Mouse (Mus musculus) ES-E14 (cell line): ENCODE measurements at regions not wholly inside any gene's neighbourhood (a gene's known extent, or its start where the extent isn't known, plus 50 kb on each side); places are given as distances from the start of the nearest gene placed in this dataset.

Source experiments
- DNase-seq: peaks from one replicate; pipeline ENCODE4 v3.0.0-alpha.2; 2013; ENCODE audit warnings: low read depth, low spot score
- H3K27ac ChIP-seq: 2 replicates; pipeline ENCODE4 v1.5.1; 2012; ENCODE audit warnings: low read depth, mild to moderate bottlenecking, low read length, moderate library complexity, mixed read lengths; ENCODE audit not compliant: poor library complexity, insufficient read depth, severe bottlenecking
- H3K36me3 ChIP-seq: 2 replicates; pipeline ENCODE4 v1.6.1; 2012; ENCODE audit warnings: mild to moderate bottlenecking, low read length, moderate library complexity, mixed read lengths; ENCODE audit not compliant: control insufficient read depth, poor library complexity, insufficient read depth, severe bottlenecking
- H3K4me1 ChIP-seq, 2 experiments: fragments of 150-350 bp in 1 of 2; sonication (generic) in 1 of 2; 2 replicates each; pipeline ENCODE4 v1.6.1; 2012; ENCODE audit warnings: low read length in 2 of 2, mild to moderate bottlenecking in 1 of 2, mixed read lengths in 1 of 2; ENCODE audit not compliant: control insufficient read depth in 2 of 2, insufficient read depth in 2 of 2, poor library complexity in 1 of 2
- H3K4me3 ChIP-seq, 2 experiments: fragments of 150-350 bp in 1 of 2; sonication (generic) in 1 of 2; 2 replicates each; pipeline ENCODE4 v1.5.1; 2012; ENCODE audit warnings: low read length in 2 of 2, low read depth in 1 of 2, mild to moderate bottlenecking in 1 of 2, mixed read lengths in 1 of 2; ENCODE audit not compliant: insufficient read depth in 1 of 2, poor library complexity in 1 of 2, severe bottlenecking in 1 of 2
- H3K9ac ChIP-seq: 2 replicates; pipeline ENCODE4 v1.6.1; 2012; ENCODE audit warnings: low read depth, mild to moderate bottlenecking, low read length, mixed read lengths; ENCODE audit not compliant: poor library complexity, insufficient read depth, severe bottlenecking
- H3K9me3 ChIP-seq: fragments of 150-350 bp; sonication (generic); 2 replicates; pipeline ENCODE4 v1.6.1; 2012; ENCODE audit warnings: low read depth, mild to moderate bottlenecking, low read length; ENCODE audit not compliant: control insufficient read depth, insufficient read depth
- CHD2 ChIP-seq: IDR thresholded peaks from 2 replicates; pipeline ENCODE4 v1.6.1; 2014; ENCODE audit warnings: mild to moderate bottlenecking, low read depth, low read length, inconsistent platforms
- HCFC1 ChIP-seq: IDR thresholded peaks from 2 replicates; pipeline ENCODE4 v1.6.1; 2012; ENCODE audit warnings: low read length, inconsistent platforms, borderline replicate concordance; ENCODE audit not compliant: insufficient read depth
- MAFK ChIP-seq: IDR thresholded peaks from 2 replicates; pipeline ENCODE4 v1.6.1; 2014; ENCODE audit warnings: mild to moderate bottlenecking, low read depth, low read length, inconsistent platforms; ENCODE audit not compliant: insufficient read depth
- ZC3H11A ChIP-seq: IDR thresholded peaks from 2 replicates; pipeline ENCODE4 v1.6.1; 2012; ENCODE audit warnings: low read depth, mild to moderate bottlenecking, inconsistent platforms, low read length, borderline replicate concordance
- ZNF384 ChIP-seq: IDR thresholded peaks from 2 replicates; pipeline ENCODE4 v1.6.1; 2012; ENCODE audit warnings: low read depth, low read length, inconsistent platforms
- in situ Hi-C, 2 experiments: fragments of 600-800 bp; cut with MboI; formaldehyde crosslinking; loops; one replicate each; pipeline ENCODE4 v1.15.1; 2025; ENCODE audit warnings: low sequenced_read_pairs in 2 of 2, inconsistent platforms in 1 of 2; ENCODE audit not compliant: unreplicated experiment in 2 of 2

- peak; percentile 13 for DNase-seq
- in situ Hi-C loops = no loop called here
- Histone ChIP-seq H3K9ac (no peak overlapping the region), H3K9me3 (no peaks in the 10 kb centered on the region), H3K27ac (no peak overlapping the region), H3K4me1 (peaks cover 3 to 10% of the 10 kb centered on the region in 2 experiments; a peak in 2 of 4 replicates), H3K4me3 (no peak overlapping the region), H3K36me3 (no peaks in the 10 kb centered on the region)
- TF ChIP-seq HCFC1 (no peak), MAFK (no peak), ZNF384 (no peak), CHD2 (no peak)
Measured at GRCm38 (mm10) chr5:16424745-16425144, 128.6 kb upstream of the Hgf start.

- peak; percentile 67 for DNase-seq
- Histone ChIP-seq H3K9ac (no peak overlapping the region), H3K4me3 (no peak overlapping the region), H3K27ac (no peak overlapping the region; the same call in 1 of the 2 replicates), H3K36me3 (no peaks in the 10 kb centered on the region), H3K4me1 (peaks cover 3 to 10% of the 10 kb centered on the region in 2 experiments; a peak in 2 of 4 replicates), H3K9me3 (no peaks in the 10 kb centered on the region)
- in situ Hi-C loops = no loop called here
- no peak for TF ChIP-seq CHD2
Measured at GRCm38 (mm10) chr5:16425302-16425701, 128.0 kb upstream of the Hgf start.

- in situ Hi-C loops = no loop called here
- H3K27ac ChIP-seq = no peak overlapping the region
- H3K4me3 ChIP-seq = no peak overlapping the region
Measured at GRCm38 (mm10) chr5:16426306-16426705, 127.0 kb upstream of the Hgf start.

GRCm38 (mm10) chr5:16434586-16434985, 118.7 kb upstream of the Hgf start:
- DNase-seq = no peak
- Histone ChIP-seq H3K27ac (no peak overlapping the region), H3K4me1 (no peaks in the 10 kb centered on the region), H3K9ac (no peak overlapping the region), H3K4me3 (no peak overlapping the region), H3K36me3 (no peaks in the 10 kb centered on the region), H3K9me3 (no peaks in the 10 kb centered on the region)
- in situ Hi-C loops = no loop called here
- no peak for TF ChIP-seq MAFK
- no peak for TF ChIP-seq CHD2
- no peak for TF ChIP-seq ZNF384
- TF ChIP-seq HCFC1 = no peak
- no peak for TF ChIP-seq ZC3H11A

More at GRCm38 (mm10) chr5:16426306-16426705, 127.0 kb upstream of the Hgf start:
- no peak overlapping the region for H3K9ac ChIP-seq
- DNase-seq = no peak
- H3K36me3 ChIP-seq = no peaks in the 10 kb centered on the region
- TF ChIP-seq MAFK (no peak), HCFC1 (no peak), ZNF384 (no peak), ZC3H11A (no peak), CHD2 (no peak)
- H3K9me3 ChIP-seq = no peaks in the 10 kb centered on the region
- peaks cover 3 to 10% of the 10 kb centered on the region in 2 experiments; a peak in 2 of 4 replicates for H3K4me1 ChIP-seq

- in situ Hi-C loops = no loop called here
- no peaks in the 10 kb centered on the region for H3K4me1 ChIP-seq
- no peak for DNase-seq
- no peak overlapping the region for H3K9ac ChIP-seq
- TF ChIP-seq CHD2 (no peak), ZC3H11A (no peak), MAFK (no peak), HCFC1 (no peak), ZNF384 (no peak)
- H3K27ac ChIP-seq = no peak overlapping the region
- H3K36me3 ChIP-seq = no peaks in the 10 kb centered on the region
- H3K9me3 ChIP-seq = no peaks in the 10 kb centered on the region
- H3K4me3 ChIP-seq = no peak overlapping the region
Measured at GRCm38 (mm10) chr5:16445056-16445455, 108.2 kb upstream of the Hgf start.
